Mouse (Mus musculus): ENCODE measurements around the gene Cwc27. TPM values are rescaled to one million over a fixed set of nuclear protein-coding genes. Genes with fewer than 3 reads are reported as not detected.

The Cwc27 gene
- 4.4 and 4.7 TPM in 2 replicates for polyA plus RNA-seq (2012; rRNA removed)

GRCm38 (mm10) chr13:104816635-104817571 lies at the start of gene Cwc27:
Gene Cwc27, minus strand, starts transcription at chr13:104817142.
- peaks cover 12% of the 10 kb centered on the region for H3K4me1 ChIP-seq (ENCODE audit: control insufficient read depth, insufficient read depth, low read length)
- H3K27me3 ChIP-seq (ENCODE audit: control insufficient read depth, insufficient read depth, low read length): no peaks in the 10 kb centered on the region
- H3K36me3 ChIP-seq (ENCODE audit: control insufficient read depth, insufficient read depth, low read length): no peaks in the 10 kb centered on the region
- H3K4me3 ChIP-seq (ENCODE audit: control insufficient read depth, low read depth, low read length): peak within 1 kb of the TSS; percentile 100
- H3K27ac ChIP-seq (ENCODE audit: control insufficient read depth, insufficient read depth, low read depth, low read length): peak within 1 kb of the TSS; percentile 95
- TF ChIP-seq CTCF (IDR thresholded peaks at IDR 0.05; ENCODE audit: control insufficient read depth, insufficient read depth, insufficient replicate concordance, low read depth, low read length) (no peak), POLR2A (IDR thresholded peaks at IDR 0.05; ENCODE audit: control insufficient read depth, low read depth, low read length) (peak; percentile 73)

GRCm38 (mm10) chr13:104866726-104867125 lies 49.8 kb upstream of the Cwc27 start:
- Histone ChIP-seq H3K27ac (ENCODE audit: control insufficient read depth, insufficient read depth, low read depth, low read length) (no peak overlapping the region), H3K4me3 (ENCODE audit: control insufficient read depth, low read depth, low read length) (no peak overlapping the region), H3K27me3 (ENCODE audit: control insufficient read depth, insufficient read depth, low read length) (no peaks in the 10 kb centered on the region), H3K4me1 (ENCODE audit: control insufficient read depth, insufficient read depth, low read length) (peaks cover 2% of the 10 kb centered on the region), H3K36me3 (ENCODE audit: control insufficient read depth, insufficient read depth, low read length) (no peaks in the 10 kb centered on the region)
- TF ChIP-seq CTCF (IDR thresholded peaks at IDR 0.05; ENCODE audit: control insufficient read depth, insufficient read depth, insufficient replicate concordance, low read depth, low read length) (no peak), POLR2A (IDR thresholded peaks at IDR 0.05; ENCODE audit: control insufficient read depth, low read depth, low read length) (no peak)

- H3K4me1 ChIP-seq (ENCODE audit: control insufficient read depth, insufficient read depth, low read length): peaks cover 2% of the 10 kb centered on the region
- H3K27ac ChIP-seq (ENCODE audit: control insufficient read depth, insufficient read depth, low read depth, low read length): no peak within 1 kb of the TSS
- H3K36me3 ChIP-seq (ENCODE audit: control insufficient read depth, insufficient read depth, low read length): no peaks in the 10 kb centered on the region
- H3K27me3 ChIP-seq (ENCODE audit: control insufficient read depth, insufficient read depth, low read length): no peaks in the 10 kb centered on the region
- TF ChIP-seq POLR2A (IDR thresholded peaks at IDR 0.05; ENCODE audit: control insufficient read depth, low read depth, low read length): no peak
- no peak for TF ChIP-seq CTCF (IDR thresholded peaks at IDR 0.05; ENCODE audit: control insufficient read depth, insufficient read depth, insufficient replicate concordance, low read depth, low read length)
- H3K4me3 ChIP-seq (ENCODE audit: control insufficient read depth, low read depth, low read length): peak within 1 kb of the TSS; percentile 37; the same call in 1 of the 2 replicates
Observed at GRCm38 (mm10) chr13:104863127-104863979, 46.4 kb upstream of the Cwc27 start, which contains the start of gene Shisal2b. Gene Shisal2b, minus strand, starts transcription at chr13:104863893.

- Histone ChIP-seq H3K4me1 (ENCODE audit: control insufficient read depth, insufficient read depth, low read length) (no peaks in the 10 kb centered on the region), H3K4me3 (ENCODE audit: control insufficient read depth, low read depth, low read length) (no peak overlapping the region), H3K27me3 (ENCODE audit: control insufficient read depth, insufficient read depth, low read length) (no peaks in the 10 kb centered on the region), H3K36me3 (ENCODE audit: control insufficient read depth, insufficient read depth, low read length) (no peaks in the 10 kb centered on the region), H3K27ac (ENCODE audit: control insufficient read depth, insufficient read depth, low read depth, low read length) (no peak overlapping the region)
- TF ChIP-seq CTCF (IDR thresholded peaks at IDR 0.05; ENCODE audit: control insufficient read depth, insufficient read depth, insufficient replicate concordance, low read depth, low read length) (no peak), POLR2A (IDR thresholded peaks at IDR 0.05; ENCODE audit: control insufficient read depth, low read depth, low read length) (no peak)
Observed at GRCm38 (mm10) chr13:104853645-104854044, 36.7 kb upstream of the Cwc27 start.

GRCm38 (mm10) chr13:104843295-104844089 lies 26.6 kb upstream of the Cwc27 start:
- Histone ChIP-seq H3K27me3 (ENCODE audit: control insufficient read depth, insufficient read depth, low read length) (no peaks in the 10 kb centered on the region), H3K4me3 (ENCODE audit: control insufficient read depth, low read depth, low read length) (no peak overlapping the region)
- TF ChIP-seq CTCF (IDR thresholded peaks at IDR 0.05; ENCODE audit: control insufficient read depth, insufficient read depth, insufficient replicate concordance, low read depth, low read length): no peak
- no peak for TF ChIP-seq POLR2A (IDR thresholded peaks at IDR 0.05; ENCODE audit: control insufficient read depth, low read depth, low read length)

GRCm38 (mm10) chr13:104841937-104842336 lies 25.0 kb upstream of the Cwc27 start:
- Histone ChIP-seq H3K4me1 (ENCODE audit: control insufficient read depth, insufficient read depth, low read length) (peaks cover 9% of the 10 kb centered on the region), H3K4me3 (ENCODE audit: control insufficient read depth, low read depth, low read length) (no peak overlapping the region), H3K36me3 (ENCODE audit: control insufficient read depth, insufficient read depth, low read length) (no peaks in the 10 kb centered on the region), H3K27me3 (ENCODE audit: control insufficient read depth, insufficient read depth, low read length) (no peaks in the 10 kb centered on the region), H3K27ac (ENCODE audit: control insufficient read depth, insufficient read depth, low read depth, low read length) (no peak overlapping the region)
- no peak for TF ChIP-seq POLR2A (IDR thresholded peaks at IDR 0.05; ENCODE audit: control insufficient read depth, low read depth, low read length)
- TF ChIP-seq CTCF (IDR thresholded peaks at IDR 0.05; ENCODE audit: control insufficient read depth, insufficient read depth, insufficient replicate concordance, low read depth, low read length): no peak

More at GRCm38 (mm10) chr13:104843295-104844089, 26.6 kb upstream of the Cwc27 start:
- peaks cover 9% of the 10 kb centered on the region for H3K4me1 ChIP-seq (ENCODE audit: control insufficient read depth, insufficient read depth, low read length)
- no peaks in the 10 kb centered on the region for H3K36me3 ChIP-seq (ENCODE audit: control insufficient read depth, insufficient read depth, low read length)
- no peak overlapping the region for H3K27ac ChIP-seq (ENCODE audit: control insufficient read depth, insufficient read depth, low read depth, low read length)
